Mouse (Mus musculus) cerebellum, adult (tissue): Measurements from ENCODE around the gene Tsc1.

ENCODE experiments used
- ATAC-seq: cut with Nextera tagmentation; 2 replicates; pipeline ENCODE4 v1.9.2; 2017; ENCODE audit warnings: mild to moderate bottlenecking, moderate library complexity, mixed read lengths; ENCODE audit not compliant: insufficient number of reproducible peaks, low FRiP score, low TSS enrichment

Tsc1 gene

GRCm38 (mm10) chr2:28706787-28707186 lies 65.8 kb downstream of the Tsc1 start:
- ATAC-seq: no peak

- no peak for ATAC-seq
These were observed 72.0 kb downstream of the Tsc1 start for GRCm38 (mm10) chr2:28713036-28713435.

GRCm38 (mm10) chr2:28722419-28722818 lies 81.4 kb downstream of the Tsc1 start:
- ATAC-seq: no peak

GRCm38 (mm10) chr2:28723912-28724311 lies 82.9 kb downstream of the Tsc1 start:
- ATAC-seq: no peak

GRCm38 (mm10) chr2:28727786-28728404 lies 86.9 kb downstream of the Tsc1 start:
- no peak for ATAC-seq

- ATAC-seq: no peak
These were observed 89.6 kb downstream of the Tsc1 start for GRCm38 (mm10) chr2:28730676-28731075.

GRCm38 (mm10) chr2:28737112-28737511 lies 96.1 kb downstream of the Tsc1 start:
- no peak for ATAC-seq

GRCm38 (mm10) chr2:28740159-28740558 lies 99.1 kb downstream of the Tsc1 start:
- no peak for ATAC-seq
